Mouse (Mus musculus) brain, embryonic 14.5 days (tissue): ENCODE measurements around the gene Zc3h12c.
"Not testable (repeated sequence)": the region's sequence is repeated elsewhere in the genome, so short reads cannot be mapped to it uniquely, and the experiment has no call there.

Experiments
- CTCF ChIP-seq: fragments of 200-500 bp; IDR thresholded peaks from 2 replicates; pipeline ENCODE4 v1.5.1; 2012; ENCODE audit warnings: inconsistent platforms, mild to moderate bottlenecking, moderate library complexity, borderline replicate concordance; ENCODE audit not compliant: insufficient read depth, insufficient read length; ENCODE audit errors: extremely low read depth
- POLR2A ChIP-seq: fragments of 200-500 bp; IDR thresholded peaks from 2 replicates; pipeline ENCODE4 v1.6.1; 2012; ENCODE audit warnings: mild to moderate bottlenecking, inconsistent platforms, borderline replicate concordance; ENCODE audit not compliant: poor library complexity, insufficient read depth, insufficient read length, severe bottlenecking; ENCODE audit errors: extremely low read depth

GRCm38 (mm10) chr9:52071352-52071751, 97.0 kb downstream of the Zc3h12c start:
- TF ChIP-seq CTCF, POLR2A: not testable (repeated sequence)
